Comparison of ENCODE assay signal across 8 mouse cellular contexts in genomic region chr14:11775204-11775603, GRCm38 (mm10).
A peak's percentile ranks its signal among the peaks of the same experiment; 100 is the strongest.
DNase-seq lines count a peak whose midpoint lies in the region; ATAC-seq lines count a peak whose summit lies in the region.

No protein-coding gene starts in this region.

- H3K9me3 ChIP-seq in embryonic facial prominence, embryonic 12.5 days = no peaks in the 10 kb centered on the region
- H3K9me3 ChIP-seq in heart, embryonic 13.5 days = no peaks in the 10 kb centered on the region
- no peaks in the 10 kb centered on the region for H3K9me3 ChIP-seq in lung, embryonic 15.5 days

- peak overlapping the region; percentile 78 for H3K27ac ChIP-seq in embryonic facial prominence, embryonic 12.5 days
- peak overlapping the region; percentile 75 for H3K27ac ChIP-seq in heart, embryonic 13.5 days (replicated peaks)
- H3K27ac ChIP-seq in lung, embryonic 15.5 days = peak overlapping the region; percentile 60

- H3K4me1 ChIP-seq in embryonic facial prominence, embryonic 12.5 days = peaks cover 39% of the 10 kb centered on the region
- H3K4me1 ChIP-seq in heart, embryonic 13.5 days = peaks cover 52% of the 10 kb centered on the region
- peaks cover 27% of the 10 kb centered on the region for H3K4me1 ChIP-seq in lung, embryonic 15.5 days

- WGBS in embryonic facial prominence, embryonic 12.5 days = 5% methylated on average over 11 of the region's 11 CpGs
- 13% methylated on average over 11 of the region's 11 CpGs for WGBS in heart, embryonic 13.5 days
- WGBS in lung, embryonic 15.5 days = 25% methylated on average over 11 of the region's 11 CpGs

- no peak overlapping the region for H3K4me3 ChIP-seq in embryonic facial prominence, embryonic 12.5 days
- 0 out of 2 replicates have a peak overlapping the region, but pooled peaks have one; percentile 9 for H3K4me3 ChIP-seq in heart, embryonic 13.5 days
- H3K4me3 ChIP-seq in lung, embryonic 15.5 days = no peak overlapping the region

- H3K36me3 ChIP-seq in embryonic facial prominence, embryonic 12.5 days = no peaks in the 10 kb centered on the region
- no peaks in the 10 kb centered on the region for H3K36me3 ChIP-seq in heart, embryonic 13.5 days
- H3K36me3 ChIP-seq in lung, embryonic 15.5 days = no peaks in the 10 kb centered on the region

- H3K27me3 ChIP-seq in embryonic facial prominence, embryonic 12.5 days = no peaks in the 10 kb centered on the region
- H3K27me3 ChIP-seq in heart, embryonic 13.5 days (replicated peaks) = no peaks in the 10 kb centered on the region
- no peaks in the 10 kb centered on the region for H3K27me3 ChIP-seq in lung, embryonic 15.5 days

- peak; percentile 38; the same call in 1 of the 2 replicates for ATAC-seq in embryonic facial prominence, embryonic 12.5 days (ENCODE audit: insufficient number of reproducible peaks, insufficient read depth, low FRiP score, low TSS enrichment)
- no peak for ATAC-seq in heart, embryonic 13.5 days (ENCODE audit: extremely low read depth, insufficient number of reproducible peaks, low FRiP score, low TSS enrichment)
- ATAC-seq in lung, embryonic 15.5 days (ENCODE audit: borderline replicate concordance, extremely low read depth, low FRiP score, low TSS enrichment) = peak; percentile 73; the same call in 1 of the 2 replicates

- no peak overlapping the region for H3K9ac ChIP-seq in embryonic facial prominence, embryonic 12.5 days
- H3K9ac ChIP-seq in heart, embryonic 13.5 days = peak overlapping the region; percentile 67
- no peak overlapping the region for H3K9ac ChIP-seq in lung, embryonic 15.5 days

- peak overlapping the region; percentile 21; the same call in 1 of the 2 replicates for H3K4me2 ChIP-seq in embryonic facial prominence, embryonic 12.5 days (replicated peaks)
- peak overlapping the region; percentile 51 for H3K4me2 ChIP-seq in heart, embryonic 13.5 days
- H3K4me2 ChIP-seq in lung, embryonic 15.5 days = peak overlapping the region; percentile 11

- peak; percentile 42 for DNase-seq in ovary, postnatal 36 days (ENCODE audit: low spot score)
- DNase-seq in ovary, postnatal 14 days (ENCODE audit: low spot score) = no peak
- peak; percentile 18 for DNase-seq in kidney, postnatal 10 days
- peak; percentile 67 for DNase-seq in skeletal muscle tissue, adult 2 months (ENCODE audit: low read depth, low spot score)
- no peak for DNase-seq in thymus, postnatal 14 days

Comparison
In these comparisons a context has a peak if more than half of its experiments do, and no peak if none do; other contexts are left out.
1. DNase-seq: peak in ovary, postnatal 36 days (single experiment), kidney, postnatal 10 days (single experiment) and skeletal muscle tissue, adult 2 months (single experiment); none in ovary, postnatal 14 days (single experiment) and thymus, postnatal 14 days (single experiment).
2. Peak in every context shown above with its lines, with median percentiles within 50 percentile points of each other: H3K27ac ChIP-seq and H3K4me2 ChIP-seq.